Mouse (Mus musculus): ENCODE measurements at regions not wholly inside any gene's neighbourhood (a gene's known extent, or its start where the extent isn't known, plus 50 kb on each side); places are given as distances from the start of the nearest gene placed in this dataset.

GRCm38 (mm10) chr13:91352311-91352710 is 107.8 kb upstream of the Ssbp2 start:
- TF ChIP-seq POLR2AphosphoS2 (IDR thresholded peaks at IDR 0.05; ENCODE audit: low read depth, low read length) (no peak), POLR2A (IDR thresholded peaks at IDR 0.05; ENCODE audit: low read depth, low read length) (no peak), UBTF (IDR thresholded peaks at IDR 0.05; ENCODE audit: low read depth, low read length) (no peak), E2F4 (IDR thresholded peaks at IDR 0.05; ENCODE audit: insufficient replicate concordance, low read depth, low read length) (no peak), NELFE (IDR thresholded peaks at IDR 0.05; ENCODE audit: low read depth, low read length) (no peak), CTCF (conservative IDR thresholded peaks at IDR 0.05 in 1 of 2, IDR thresholded peaks at IDR 0.05 in 1 of 2; ENCODE audit: low read depth in 2 of 2, low read length in 2 of 2) (no peak), MAX (IDR thresholded peaks at IDR 0.05; ENCODE audit: low read length) (no peak), HCFC1 (IDR thresholded peaks at IDR 0.05; ENCODE audit: low read depth, low read length) (no peak), RAD21 (IDR thresholded peaks at IDR 0.05; ENCODE audit: low read depth, low read length) (no peak), CHD2 (IDR thresholded peaks at IDR 0.05; ENCODE audit: low read length) (no peak), ZC3H11A (IDR thresholded peaks at IDR 0.05; ENCODE audit: low read depth, low read length) (no peak)
